Mouse (Mus musculus): ENCODE results near the gene Sgcg.
A peak's percentile ranks its signal among the peaks of the same experiment; 100 is the strongest.

Sgcg gene

DNA sequence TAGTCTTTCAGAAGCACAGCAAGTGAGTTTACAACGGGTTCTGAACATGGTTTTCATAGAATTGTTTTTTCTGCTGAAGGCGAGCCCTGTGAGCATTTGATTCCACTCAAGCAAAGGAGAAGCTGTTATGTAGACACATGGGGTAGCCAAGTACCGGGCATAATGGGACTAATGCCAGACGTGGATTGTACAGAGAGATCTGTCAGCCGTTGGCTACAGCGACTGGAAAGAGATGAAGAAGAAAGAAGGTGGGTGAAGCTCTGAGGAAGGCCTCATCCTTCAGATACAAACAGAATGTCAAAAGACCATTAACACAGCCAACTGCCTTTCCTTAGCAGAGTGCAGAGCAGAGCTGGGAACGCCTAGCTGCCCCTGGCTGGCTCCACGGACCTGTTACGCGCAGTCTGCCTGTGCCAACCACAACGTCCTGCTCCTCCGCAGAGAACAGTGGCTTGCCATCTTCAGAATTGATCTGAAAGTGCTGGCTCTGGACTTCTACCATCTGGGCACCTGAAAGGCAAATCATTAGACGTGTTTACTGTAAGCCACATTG lies 26.2 kb downstream of the Sgcg start:
- no peak for DNase-seq

DNA sequence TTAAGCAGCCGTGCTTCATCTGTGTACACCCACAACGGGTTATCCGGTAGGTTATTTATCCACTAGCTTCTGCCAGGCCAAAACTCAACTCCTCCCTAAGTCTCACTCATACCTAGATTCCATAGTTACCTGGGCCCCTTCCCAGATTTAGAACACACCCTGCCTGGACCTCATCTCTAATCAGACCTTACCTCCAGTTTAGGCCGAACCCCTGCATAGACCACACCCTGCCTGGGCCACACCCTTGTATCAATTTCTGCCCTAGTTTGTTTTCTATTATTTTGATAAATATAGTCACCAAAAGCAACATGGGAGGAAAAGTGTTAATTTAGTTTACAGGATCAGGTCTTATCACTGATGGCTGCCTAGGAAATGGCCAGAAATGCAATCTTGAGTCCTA lies 28.1 kb downstream of the Sgcg start:
- DNase-seq: no peak

DNA sequence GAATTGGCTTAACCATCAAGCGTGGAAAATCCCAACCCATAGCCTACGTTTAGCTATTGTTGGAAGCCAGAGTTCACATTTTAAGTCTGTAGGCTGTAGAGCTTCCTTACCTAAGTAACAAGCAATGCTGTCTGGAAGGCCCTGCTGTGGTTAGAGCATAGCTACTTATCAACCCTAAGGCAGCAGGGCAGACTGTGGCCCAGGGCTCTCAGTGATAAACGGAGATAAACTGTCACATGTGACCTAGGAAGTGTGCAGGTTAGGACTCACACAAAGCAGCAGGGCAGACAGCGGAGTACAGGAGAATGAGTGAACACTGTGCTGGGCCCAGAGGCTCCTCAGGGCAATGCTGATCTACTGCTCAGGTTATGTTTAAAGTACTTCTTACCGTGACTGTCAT lies 28.5 kb downstream of the Sgcg start:
- DNase-seq: no peak

DNA sequence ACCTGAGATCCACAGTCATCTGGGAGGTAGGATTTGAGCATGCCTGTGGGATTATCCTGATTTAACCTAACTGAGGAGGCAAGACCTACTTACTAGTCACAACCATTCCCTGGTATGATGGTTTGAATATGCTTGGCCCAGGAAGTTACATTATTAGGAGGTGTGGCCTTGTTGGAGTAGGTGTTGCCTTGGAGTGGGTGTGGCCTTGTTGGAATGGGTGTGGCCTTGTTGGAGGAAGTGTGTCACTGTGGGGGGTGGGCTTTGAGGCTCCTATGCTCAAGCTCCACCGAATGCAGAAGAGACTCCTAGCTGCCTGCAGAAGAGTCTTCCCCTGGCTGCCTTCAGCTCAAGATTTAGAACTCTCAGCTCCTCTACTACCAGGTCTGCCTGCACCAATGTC lies 32.1 kb downstream of the Sgcg start:
- DNase-seq: no peak

DNA sequence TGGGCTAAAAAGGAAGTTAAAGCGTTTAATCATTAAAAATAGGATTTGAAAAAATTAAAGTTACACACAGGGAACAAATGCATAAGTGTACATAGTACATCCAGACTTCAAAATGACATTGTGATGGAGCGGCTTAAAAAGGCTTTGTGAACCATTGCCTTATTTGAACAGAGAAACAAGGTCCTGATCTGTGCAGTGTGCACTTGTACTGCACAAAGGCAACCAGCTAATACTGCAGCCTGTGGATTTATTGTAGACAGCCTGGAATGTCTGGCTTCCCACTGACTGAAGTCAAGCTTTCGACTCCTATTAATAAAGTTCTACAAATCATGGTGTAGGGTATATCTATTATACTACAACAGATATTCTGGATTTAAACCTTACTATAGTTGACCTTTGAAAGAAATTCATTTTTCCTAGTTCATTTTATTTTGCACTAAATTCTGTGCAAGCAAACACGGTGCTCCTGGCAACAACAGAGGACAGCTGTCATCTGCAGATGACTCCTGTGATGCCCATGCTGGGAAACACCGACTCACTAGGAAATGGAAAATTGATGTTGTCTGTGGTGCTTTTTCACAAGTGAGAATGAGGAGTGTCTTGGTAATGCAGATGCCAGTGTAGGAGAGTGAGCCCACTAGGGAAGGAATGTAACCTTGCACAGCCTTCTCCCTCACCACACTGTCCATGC lies 33.8 kb downstream of the Sgcg start:
- no peak for DNase-seq

DNA sequence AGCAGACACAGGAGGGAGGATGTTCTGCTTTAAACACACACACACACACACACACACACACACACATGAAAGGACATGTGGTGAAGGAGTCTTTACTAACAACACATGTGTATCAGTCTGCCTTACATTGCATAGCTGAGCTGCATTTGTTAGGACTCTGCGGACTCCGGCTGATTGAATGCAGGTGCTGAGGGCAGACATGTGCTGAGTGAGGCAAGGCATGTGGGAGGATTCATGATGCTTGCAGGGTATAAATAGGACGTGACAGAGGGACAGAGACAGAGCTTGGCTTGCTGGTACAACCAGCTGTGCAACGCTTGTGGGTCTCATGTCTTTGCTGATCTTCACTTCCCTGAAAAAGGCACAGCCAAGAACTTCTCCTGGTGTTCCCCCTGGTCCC lies 34.5 kb downstream of the Sgcg start:
- DNase-seq: no peak

DNA sequence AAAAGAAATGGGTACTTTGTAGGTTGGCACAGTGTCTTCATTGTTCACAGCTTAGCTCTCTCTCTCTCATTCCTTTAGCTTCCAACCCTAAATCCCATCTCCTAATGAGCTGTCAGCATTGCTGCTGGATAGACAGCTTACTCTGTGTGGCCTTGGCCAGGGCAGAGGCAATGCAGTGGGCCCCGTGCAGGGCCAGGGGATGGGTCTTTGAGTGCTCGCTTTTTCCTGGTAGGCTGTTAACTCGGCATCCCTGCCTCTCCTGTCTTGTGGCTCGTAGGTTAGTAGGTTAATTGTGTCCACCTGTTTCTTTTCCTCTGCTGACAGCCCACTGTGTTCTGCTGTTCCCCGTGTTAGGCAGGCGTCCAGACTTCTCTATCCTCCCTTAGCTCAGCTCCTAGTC lies 35.8 kb downstream of the Sgcg start:
- DNase-seq: no peak

DNA sequence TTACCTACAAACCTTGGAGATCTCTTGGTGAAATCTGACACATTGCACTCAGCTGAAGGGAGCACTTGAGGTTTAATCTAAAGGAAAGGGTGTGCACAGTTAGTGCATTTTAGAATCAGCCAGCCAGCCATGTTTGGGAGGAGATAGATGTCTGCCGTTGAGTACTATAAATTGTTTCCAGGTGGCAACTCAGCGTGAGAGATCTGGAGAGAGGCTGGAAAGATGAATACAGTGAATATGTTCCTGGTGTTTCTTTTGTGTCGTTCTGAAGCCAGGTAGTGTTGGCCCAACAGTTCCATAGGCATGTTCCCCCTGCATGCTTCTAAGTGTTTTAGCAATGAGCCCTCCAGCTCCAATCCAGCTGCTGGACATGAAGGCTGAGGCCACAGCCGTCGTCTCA lies 37.1 kb downstream of the Sgcg start:
- no peak for DNase-seq

DNA sequence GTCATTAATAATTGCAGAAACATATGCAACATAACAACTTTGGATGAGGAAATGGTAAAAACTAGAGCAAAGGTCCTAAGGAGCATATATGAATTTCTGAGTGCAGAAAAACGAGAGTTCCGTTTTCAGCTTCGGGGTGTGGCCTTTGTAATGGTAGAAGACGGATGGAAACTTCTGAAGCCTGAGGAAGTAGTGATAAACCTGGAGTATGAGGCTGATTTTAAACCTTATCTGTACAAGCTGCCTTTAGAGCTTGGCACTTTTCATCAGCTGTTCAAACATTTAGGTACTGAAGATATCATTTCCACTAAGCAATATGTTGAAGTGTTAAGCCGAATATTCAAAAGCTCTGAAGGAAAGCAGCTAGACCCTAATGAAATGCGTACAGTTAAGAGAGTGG lies 46.5 kb downstream of the Sgcg start:
- DNase-seq: no peak

DNA sequence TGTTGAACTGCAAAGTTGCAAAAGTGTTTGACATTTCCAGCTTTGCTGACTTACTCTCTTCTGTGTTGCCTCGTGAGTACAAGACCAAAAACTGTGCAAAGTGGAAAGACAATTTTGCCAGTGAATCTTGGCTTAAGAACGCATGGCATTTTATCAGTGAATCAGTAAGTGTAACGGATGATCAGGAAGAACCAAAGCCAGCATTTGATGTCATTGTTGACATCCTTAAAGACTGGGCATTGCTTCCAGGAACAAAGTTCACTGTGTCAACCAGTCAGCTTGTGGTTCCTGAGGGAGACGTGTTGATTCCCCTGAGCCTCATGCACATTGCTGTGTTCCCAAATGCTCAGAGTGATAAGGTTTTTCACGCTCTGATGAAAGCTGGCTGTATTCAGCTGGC lies 48.2 kb downstream of the Sgcg start:
- no peak for DNase-seq

DNA sequence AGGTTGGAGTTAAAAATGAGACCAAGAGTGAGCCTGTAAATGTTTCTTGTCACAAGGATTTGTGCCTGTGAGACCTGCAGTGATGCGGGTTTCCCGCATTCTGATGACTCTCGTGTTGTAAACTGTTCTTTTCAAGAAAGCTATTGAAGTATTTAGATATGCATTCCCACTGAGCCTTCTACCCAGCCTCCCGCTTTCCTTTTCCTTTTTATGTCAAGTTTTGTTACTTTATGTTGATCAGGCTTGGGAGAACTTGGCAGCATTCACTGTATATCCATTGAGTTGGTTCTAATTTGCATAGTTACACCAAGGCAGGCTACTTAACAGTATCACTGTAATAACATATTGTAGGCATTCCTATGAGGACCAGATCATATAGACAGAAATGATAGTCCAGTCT lies 63.9 kb downstream of the Sgcg start:
- no peak for DNase-seq

DNA sequence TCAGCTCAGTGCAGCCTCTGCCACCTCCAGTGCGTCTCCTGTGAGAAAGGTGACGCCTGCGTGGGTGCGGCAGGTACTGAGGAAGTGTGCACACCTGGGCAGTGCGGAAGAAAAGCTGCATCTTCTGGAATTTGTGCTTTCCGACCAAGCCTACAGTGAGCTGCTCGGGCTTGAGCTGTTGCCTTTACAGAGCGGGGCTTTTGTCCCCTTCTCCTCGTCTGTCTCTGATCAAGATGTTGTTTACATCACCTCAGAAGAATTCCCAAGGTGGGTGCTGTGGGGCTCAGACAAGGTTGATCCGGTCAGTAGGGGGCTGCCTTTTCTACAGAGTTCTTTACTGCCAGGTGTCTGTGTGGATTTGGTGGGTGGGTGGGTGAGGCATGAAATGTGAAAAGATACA lies 66.0 kb downstream of the Sgcg start:
- no peak for DNase-seq

DNA sequence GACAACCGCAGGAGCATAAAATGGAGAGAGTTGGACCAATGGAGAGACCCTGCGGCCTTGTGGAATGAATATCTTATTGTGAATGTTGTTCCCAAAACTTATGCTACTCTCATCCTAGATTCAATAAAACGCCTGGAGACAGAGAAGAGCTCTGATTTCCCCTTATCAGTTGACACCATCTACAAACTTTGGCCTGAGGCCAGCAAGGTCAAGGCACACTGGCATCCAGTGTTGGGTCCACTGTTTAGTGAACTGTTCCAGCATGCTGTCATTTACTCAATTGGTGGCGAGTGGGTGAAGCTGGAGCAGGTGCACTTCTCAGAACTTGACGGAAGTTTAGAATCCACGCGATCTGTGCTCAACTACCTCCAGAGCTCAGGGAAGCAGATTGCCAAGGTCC lies 66.4 kb downstream of the Sgcg start:
- DNase-seq: peak; percentile 11

DNA sequence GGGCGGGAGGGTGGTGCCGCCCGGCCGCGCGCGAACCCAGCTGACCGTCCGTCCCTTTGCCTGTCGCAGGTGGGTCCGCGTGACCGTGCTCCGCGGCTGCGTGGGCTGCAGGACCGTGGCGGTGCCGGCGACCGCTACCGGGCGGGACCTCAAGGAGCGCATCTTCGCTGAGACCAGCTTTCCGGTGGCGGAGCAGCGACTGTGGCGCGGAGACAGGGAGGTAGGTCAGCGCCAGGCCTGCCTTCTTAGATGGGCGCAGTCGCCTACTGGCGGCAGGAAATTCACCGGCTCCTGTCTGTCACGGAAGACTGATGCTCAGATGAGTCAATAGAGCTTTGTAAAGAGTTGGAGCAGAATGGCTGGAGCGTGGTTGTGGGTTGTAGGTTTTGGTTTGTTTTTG lies 85.1 kb downstream of the Sgcg start:
- peak; percentile 73 for DNase-seq

DNA sequence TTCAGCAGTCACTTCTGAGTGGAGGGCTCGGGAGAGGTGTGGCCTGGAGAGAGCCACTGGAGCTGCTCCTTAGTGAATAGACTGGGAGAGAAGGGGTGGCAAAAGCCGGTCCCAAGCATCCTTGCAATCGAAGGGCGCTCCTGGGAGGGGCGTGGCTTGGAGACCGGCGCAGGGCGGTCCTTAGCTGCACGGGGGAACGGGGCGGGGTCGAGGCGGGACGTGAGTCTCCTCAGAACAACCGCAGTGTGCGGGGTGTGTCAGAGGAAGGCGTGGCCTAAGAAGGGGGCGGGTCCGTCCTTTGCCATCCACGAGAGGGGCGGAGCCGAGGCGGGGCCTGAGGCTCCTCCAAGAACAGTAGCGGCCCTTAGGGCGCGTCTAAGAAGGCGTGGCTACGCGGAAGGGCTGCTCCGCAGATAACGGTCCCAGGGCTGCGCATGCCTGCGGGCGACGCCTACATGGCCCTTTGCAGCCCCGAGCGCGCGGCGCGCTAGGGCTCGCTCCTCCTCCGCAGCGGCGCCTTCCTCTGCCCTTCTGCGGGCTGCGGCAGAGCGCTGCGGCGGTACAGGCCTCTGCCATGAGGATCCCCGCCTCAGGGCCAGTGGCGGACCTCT lies 85.6 kb downstream of the Sgcg start:
- DNase-seq: peak; percentile 99

DNA sequence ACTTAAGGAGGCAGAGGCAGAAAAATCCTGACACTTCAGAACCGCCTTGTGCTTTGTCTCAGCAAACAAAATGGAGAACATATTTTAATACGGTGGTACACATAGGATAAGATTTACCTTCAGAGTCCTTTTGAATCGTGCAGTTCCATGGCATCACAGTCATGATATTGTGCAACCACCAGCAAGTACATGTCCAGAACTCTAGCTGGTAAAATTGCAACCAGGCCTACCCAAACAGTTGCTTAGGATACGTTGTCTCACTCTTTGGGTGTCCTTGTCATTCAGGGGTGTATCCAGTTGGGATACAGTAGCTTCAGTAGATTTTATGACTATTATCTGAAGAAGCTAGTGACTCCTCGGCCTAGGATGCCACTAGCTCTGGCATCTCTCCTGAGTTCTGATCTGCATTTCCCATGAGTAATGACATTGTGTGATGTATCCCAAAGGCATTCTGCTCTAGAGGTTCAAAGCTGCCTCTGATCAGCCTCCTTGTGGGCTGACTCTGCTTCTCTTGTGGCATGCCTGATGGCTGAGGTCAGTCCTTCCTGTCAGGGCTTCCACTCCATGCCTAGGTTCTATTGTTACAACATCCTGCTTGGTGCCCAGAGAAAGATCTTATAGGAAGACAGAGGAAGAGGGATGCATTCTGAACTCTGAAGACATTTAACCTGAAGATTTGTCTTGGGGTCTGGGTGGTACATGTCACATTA lies 86.9 kb downstream of the Sgcg start:
- DNase-seq: no peak
